Mouse (Mus musculus) adrenal gland, postnatal 36 days (tissue): ENCODE results near the gene Aff1. TPM values are rescaled to one million over a fixed set of nuclear protein-coding genes. Genes with fewer than 3 reads are reported as not detected.

ENCODE experiments used
- DNase-seq, 2 experiments: peaks; one replicate each; pipeline ENCODE4 v3.0.0; 2021; ENCODE audit warnings: mixed read lengths in 1 of 2
- total RNA-seq, 2 experiments: library from RNA; stranded (reverse); gene quantifications; 2 replicates each; pipeline ENCODE4 v1.2.3; 2021

The Aff1 gene
- total RNA-seq, 2 experiments from 2014 or later, result 40.8 to 44.1 TPM

DNA sequence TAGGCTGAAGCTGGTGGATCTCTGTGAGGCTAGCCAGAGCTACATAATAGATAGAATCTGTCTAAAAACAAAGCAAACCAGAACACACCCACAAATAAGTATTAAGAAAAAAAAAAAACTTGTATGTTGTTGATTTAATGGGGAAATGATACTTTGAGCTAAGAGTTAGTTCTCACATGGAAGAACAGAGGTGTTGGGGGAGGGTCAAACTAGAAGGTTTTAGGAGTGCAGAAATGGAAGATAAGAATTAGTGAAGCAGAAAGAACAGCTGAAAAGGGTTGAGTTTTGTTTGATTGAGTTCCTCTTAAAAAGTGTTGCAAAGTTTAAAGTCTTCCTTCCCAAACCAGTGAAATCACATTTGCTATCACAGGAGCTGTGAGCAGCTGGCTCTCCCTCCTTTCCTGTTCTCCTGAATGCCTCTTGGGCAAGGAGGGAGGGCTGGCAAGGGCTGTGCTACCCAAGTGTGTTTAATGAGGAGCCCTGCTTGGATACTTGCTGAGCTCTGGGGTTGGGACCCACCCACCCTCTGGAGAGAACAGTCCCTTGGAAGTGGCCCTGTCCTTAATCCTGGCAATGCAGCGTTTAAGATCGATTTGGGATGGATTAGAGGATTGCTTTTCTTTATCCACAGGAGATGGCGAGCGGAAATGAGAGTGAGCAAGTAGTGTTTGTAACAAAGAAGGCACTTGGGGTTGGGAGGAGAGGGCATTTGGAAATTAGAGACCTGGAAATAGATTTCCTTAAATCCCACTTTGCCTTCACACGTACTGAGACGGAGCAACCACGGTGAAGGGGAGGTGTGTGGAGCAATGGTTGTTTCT is 57.5 kb downstream of the Aff1 start:
- DNase-seq, result no peak

DNA sequence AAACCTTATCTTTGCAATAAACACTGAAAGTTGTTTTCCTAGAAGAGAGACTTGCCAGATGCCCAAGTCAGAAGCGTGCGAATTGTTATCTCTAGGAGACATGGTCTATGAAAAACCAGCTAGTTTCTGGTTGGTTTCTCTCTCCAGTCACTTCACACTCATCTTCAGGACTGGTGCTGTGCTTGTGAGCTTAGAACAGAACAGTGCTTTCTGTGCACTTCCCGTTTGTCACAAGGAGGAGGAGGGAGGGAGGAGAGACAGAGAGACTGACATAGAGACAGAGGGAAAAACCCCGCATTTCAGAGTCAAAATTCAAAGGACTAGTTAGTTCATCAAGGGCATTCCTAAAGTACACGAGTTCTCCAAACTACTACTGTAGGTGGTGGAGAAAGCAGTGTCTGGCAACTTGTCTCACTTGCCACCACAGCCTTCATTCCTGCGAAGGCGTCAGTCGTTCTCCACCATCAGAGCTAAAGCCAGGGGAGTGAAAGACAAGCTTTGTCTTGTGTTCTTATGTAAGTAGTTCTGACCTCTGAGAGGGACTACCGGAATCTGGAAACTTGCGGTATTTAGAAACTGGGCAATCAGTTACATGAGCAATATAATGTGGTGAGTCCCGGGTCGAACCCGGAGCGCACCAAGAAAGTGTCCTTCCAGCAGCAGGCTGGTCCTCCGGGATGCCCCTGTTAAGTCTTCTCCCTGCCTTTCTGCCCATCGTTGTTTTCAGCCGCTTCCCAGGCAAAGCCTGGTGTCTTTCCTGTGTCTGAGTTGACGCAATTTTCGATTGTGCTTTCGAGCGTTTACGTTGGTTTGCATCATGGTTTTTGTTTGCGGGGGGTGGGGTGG is 60.7 kb downstream of the Aff1 start:
- DNase-seq, result peak; percentile 56 to 60

- DNase-seq, result peak; percentile 92 to 94
Measured at GRCm38 (mm10) chr5:103753511-103754329, 61.5 kb downstream of the Aff1 start.

- DNase-seq, result peak; percentile 57 to 62
Measured at GRCm38 (mm10) chr5:103754330-103755134, 62.4 kb downstream of the Aff1 start.

GRCm38 (mm10) chr5:103755135-103755487 is 62.9 kb downstream of the Aff1 start:
- DNase-seq, result no peak

DNA sequence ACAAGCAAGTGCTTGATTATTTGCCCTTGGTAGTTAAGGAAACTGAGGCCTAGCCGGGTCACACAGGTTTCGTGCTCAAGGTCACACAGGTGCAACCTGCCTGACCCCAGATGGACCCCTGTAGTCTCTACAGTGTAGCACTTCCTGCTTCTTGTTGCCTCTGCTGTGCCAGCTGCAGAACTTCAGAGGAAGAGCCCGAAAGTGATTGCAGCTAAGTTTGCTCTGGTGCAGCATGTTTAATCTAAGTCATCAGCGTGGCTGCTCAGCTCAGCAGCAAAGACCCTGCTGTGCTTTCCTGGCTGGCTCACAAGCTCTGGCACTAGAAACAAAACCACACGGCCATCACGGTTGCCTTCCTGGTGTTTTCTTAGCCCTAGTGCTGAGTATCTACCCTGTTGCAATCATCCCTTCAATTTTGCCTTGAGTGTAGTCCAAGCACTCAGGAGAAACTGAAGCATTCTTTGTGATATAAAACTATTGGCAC is 64.1 kb downstream of the Aff1 start:
- DNase-seq, result no peak

DNA sequence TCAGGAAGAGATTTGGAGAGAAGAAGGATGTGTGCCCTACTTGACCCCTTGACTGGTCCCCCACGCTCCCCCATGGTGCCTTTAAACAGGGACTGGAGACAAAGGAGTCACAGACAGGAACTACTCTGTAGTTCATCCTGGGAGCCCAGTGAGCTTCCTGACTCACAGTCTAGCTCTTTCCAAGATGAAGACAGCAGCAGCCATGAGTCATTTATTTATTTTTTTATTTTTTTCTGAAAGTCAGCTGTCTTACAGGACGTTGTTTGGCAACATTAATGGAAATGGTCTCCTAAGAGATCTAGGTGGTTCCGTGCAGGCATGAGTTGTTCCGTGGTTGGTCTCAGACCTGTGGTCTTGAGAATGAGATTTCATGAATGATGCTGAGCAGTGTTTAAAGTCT is 66.3 kb downstream of the Aff1 start:
- peak in 1 of 2 experiments; percentile 43 for DNase-seq

DNA sequence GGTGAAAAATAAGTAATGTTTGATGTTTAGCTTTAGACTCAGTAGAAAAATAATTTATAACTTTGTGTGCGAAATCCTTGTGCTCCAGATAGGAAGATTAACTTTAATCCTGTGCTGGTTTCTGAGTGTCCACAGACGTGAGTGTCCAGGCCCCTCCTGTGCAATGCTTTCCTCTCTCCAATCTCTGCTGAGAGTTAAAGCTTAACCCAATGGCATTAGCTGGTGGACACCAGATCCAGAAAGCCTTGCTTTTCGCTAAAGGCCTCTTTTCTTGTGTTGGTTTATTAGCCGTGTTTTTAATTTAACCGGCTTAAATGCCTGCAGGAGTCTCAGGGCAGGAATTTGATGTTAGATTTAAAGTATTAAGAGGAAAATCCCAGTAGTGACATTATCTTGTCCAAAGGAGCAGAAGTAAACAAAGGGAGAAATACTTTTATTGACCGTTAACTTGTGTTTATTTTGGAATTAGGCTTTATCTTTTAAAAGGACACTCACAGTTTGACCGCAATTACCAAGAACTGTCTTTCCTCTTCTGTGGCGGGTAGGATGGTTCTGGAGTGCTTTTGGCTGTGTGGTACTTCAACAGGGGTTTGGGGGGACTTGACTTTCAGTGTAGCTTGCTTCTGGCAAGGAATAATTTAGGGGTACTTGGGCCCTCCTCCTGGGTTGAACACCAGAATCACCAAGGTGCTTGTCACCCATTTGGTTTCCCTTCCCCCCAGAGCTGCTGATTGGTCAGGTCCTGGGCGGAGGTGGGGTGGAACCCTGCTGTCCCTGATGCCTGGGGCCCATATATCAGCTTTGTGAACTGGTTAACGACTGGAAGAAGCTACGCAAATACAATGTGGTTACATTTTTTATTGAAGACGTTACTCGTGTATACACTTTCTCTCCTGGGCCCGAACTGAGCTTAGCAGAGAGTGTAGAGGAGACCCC is 67.6 kb downstream of the Aff1 start:
- peak; percentile 39 to 48 for DNase-seq

DNA sequence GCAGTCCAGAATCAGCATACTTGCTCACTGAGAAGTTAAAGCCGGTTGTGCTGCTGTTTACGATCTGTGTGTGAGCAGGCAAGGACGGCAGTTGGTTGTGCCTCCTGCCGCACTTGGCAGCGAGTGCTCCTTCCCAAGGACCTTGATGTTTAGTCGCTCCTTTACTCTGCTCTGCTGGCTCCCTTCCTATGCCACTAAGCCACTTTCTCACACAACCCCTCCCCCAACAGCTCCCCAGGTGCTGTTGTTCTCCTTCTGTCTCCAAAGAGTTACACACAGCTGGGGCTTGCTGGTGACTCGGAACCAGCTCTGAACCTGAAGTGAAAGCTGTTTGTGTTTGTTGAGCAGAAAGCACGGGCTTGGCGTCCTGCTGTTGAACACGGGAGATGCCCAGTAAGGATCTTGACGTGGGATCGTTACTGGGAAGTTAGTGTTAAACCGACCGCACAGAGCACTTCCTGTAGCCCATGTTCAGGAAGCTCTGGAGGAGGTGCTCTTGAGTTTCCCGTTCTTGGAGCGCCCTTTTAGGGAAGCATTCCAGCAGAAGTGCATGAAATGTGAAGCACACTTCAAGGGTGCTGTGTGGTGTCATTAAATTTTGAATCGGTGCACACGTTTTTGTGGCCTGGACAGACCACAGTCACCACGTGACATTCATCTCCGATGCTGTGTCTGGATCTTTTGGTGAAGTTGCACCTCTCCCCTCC is 68.4 kb downstream of the Aff1 start:
- peak; percentile 73 to 77 for DNase-seq

DNA sequence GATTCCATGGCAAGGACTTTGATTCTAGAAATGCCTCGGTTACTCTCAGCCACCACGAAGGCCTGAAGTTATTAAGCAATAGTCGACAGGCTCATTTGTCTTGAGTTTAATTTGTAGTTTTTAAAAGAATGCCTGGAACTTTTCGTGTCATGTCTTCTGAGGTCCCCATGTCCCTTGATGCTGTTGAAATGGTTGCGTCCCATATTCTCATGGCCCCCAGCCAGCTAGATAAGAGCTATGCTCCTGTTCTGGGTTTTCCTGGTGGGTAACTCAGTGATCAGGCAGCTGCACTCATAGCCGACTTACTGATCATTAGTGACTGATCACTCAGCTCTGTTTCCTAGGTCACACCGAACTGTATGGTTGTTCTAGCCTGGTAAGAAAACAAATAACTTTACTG is 69.6 kb downstream of the Aff1 start:
- DNase-seq, result no peak

- DNase-seq, result no peak
Measured at GRCm38 (mm10) chr5:103762850-103763254, 70.7 kb downstream of the Aff1 start.

DNA sequence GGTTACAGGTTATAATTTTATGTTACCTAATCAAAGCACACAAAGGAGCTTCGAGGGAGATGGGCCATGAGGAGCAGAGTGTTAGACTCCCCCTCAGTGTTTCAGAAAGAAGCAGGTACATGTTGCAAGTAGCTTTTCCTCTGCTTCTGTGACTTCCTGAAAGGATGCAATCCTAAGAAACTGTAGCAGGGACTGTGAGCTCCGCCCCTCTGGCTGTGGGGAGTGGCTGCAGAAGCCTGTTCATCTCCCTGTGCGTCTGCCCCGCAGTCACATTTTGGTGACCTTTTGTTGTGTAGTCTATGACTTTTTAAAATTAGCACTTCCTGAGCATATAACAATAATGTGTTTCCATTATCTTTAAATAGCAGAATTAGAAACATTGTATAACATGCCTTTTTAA is 73.2 kb downstream of the Aff1 start:
- DNase-seq, result no peak

DNA sequence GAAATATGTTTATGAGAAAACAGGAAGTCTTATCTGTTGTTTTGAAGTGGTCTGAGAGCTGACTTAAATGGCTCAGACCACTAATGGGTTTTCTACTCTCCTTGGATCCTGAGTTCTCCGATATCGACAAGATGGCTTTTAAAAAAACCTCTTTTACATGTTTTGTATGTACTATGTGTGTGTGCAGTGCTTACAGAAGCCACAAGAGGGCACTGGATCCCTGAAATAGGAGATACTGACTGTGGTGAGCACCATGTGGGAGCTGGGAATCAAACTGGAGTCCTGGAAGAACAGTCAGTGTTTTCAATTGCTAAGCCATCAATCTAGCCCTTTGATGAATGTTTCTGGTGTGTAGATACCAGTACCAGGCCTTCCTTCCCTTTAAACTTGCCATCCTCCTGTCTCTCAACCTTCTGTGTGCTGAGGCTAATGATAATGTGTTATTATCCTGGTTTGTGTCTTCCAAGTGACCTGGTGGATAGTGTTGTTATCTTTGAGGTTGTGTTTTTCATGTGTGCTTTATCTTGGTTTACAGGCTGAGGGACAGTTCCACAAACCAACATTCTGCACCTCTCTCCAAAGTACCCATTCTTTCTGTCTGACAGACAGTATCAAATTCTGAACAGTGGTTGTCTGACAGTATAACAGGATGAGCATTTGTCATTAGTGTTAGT is 73.7 kb downstream of the Aff1 start:
- DNase-seq, result no peak

GRCm38 (mm10) chr5:103766432-103766815 is 74.2 kb downstream of the Aff1 start:
- no peak for DNase-seq

DNA sequence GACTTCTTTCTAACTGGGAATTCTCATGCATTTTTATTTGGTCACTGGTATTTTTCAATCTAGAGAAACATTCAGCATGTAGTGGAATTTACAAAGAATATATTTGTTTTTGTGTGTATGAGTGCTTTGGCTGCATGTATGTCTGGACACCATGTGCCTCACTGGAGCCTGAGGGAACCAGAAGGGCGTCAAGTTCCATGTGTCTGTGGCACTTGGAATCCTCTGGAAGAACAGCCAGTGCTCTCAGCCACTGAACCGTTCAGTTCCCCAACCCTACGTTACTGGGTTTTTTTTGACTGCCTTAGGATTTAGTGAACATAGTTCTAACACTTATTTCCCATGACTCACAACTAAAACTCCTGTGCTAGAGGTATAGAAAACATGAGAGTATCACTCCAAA is 76.8 kb downstream of the Aff1 start:
- DNase-seq, result no peak

GRCm38 (mm10) chr5:103769701-103770100 is 77.5 kb downstream of the Aff1 start:
- no peak for DNase-seq

DNA sequence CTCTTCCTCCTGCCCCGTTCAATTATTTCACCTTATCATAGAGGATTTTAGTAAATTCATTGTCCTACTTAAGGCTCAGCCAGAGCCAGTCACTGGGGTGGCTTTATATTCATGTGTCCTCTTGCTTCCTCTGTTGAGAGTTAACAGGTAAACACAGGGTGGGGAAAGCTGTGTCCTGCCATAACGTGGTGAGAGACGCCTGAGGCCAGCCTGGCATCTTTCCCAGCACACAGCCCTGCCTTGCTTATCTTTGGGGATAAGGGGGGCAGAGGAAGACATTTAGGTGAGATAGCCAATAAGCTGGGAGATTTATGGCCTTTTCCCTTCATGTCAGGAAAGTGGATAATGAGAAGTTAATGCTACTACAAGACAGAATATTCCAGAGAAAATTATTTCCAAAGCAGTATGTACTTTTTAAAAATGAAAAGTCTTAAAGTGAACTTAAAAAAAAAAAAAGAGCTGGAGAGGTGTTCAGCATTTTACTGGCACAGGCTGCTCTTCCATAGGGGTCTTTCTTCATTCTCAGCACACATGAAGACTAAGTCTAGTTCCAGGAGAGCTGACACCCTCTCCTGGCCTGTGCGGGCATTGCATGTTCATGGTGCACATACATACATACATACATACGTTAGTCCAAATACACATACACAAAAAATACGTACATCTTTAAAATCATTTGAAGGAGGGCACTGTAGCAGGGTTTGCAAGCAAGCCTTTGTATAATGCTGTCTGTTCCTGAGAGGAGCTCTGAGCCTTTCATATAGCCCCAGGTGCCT is 78.5 kb downstream of the Aff1 start:
- peak; percentile 45 to 56 for DNase-seq

GRCm38 (mm10) chr5:103771380-103771779 is 79.2 kb downstream of the Aff1 start:
- DNase-seq, result no peak
